Mouse (Mus musculus) neural tube, embryonic 13.5 days (tissue): ENCODE data around the gene Bax. TPM values are rescaled to one million over a fixed set of nuclear protein-coding genes. Genes with fewer than 3 reads are reported as not detected.

Experiments
- microRNA-seq: library from miRNA; unstranded; fragments of <30 nt; microRNA quantifications from one replicate; pipeline ENCODE4, GENCODE M21; 2016
- polyA plus RNA-seq: library from polyadenylated mRNA; unstranded; fragments of >200 nt; fragmentation: Nextera tagmentation; extraction: Ambion mirVana; gene quantifications from 2 replicates; pipeline ENCODE4 v1.2.1, GENCODE M21; 2015

Bax gene
- polyA plus RNA-seq, 1 experiment from 2014 or later: 237 TPM

Small RNAs within 50 kb of the gene (microRNA-seq; reads per million reads assigned to microRNA genes)
- not detected for gene Gm22133

Other genes starting within 250 kb of the Bax start
- 1.5 and 1.8 TPM in 2 replicates for gene Cd37, start 227.8 kb downstream of the Bax start, polyA plus RNA-seq
- 0.18 and 0.27 TPM in 2 replicates for gene Slc6a16, start 225.8 kb downstream of the Bax start, polyA plus RNA-seq
- gene Slc6a21, start 189.4 kb downstream of the Bax start, polyA plus RNA-seq: not detected in 2 replicates
- gene Trpm4, start 133.1 kb downstream of the Bax start, polyA plus RNA-seq: 7.1 and 7.2 TPM in 2 replicates
- 0.55 and 0.74 TPM in 2 replicates for gene Hrc, start 131.6 kb downstream of the Bax start, polyA plus RNA-seq
- gene Ppfia3, start 99.9 kb downstream of the Bax start, polyA plus RNA-seq: 18.4 and 20.3 TPM in 2 replicates
- gene Lin7b, start 96.3 kb downstream of the Bax start, polyA plus RNA-seq: 11.1 and 11.6 TPM in 2 replicates
- gene Snrnp70, start 71.2 kb downstream of the Bax start, polyA plus RNA-seq: 186 and 225 TPM in 2 replicates
- not detected in 2 replicates for gene Kcna7, start 61.2 kb downstream of the Bax start, polyA plus RNA-seq
- gene Ntf5, start 53.2 kb downstream of the Bax start, polyA plus RNA-seq: not detected in 2 replicates
- not detected in 2 replicates for gene Lhb, start 46.1 kb downstream of the Bax start, polyA plus RNA-seq
- gene Gys1, start 32.1 kb downstream of the Bax start, polyA plus RNA-seq: 21.5 and 25.9 TPM in 2 replicates
- 89.7 and 111 TPM in 2 replicates for gene Ruvbl2, start 28.8 kb downstream of the Bax start, polyA plus RNA-seq
- 6,282 and 6,442 TPM in 2 replicates for gene Ftl1, start 7.0 kb downstream of the Bax start, polyA plus RNA-seq
- 0.13 and 0.29 TPM in 2 replicates for gene Tulp2, start 15.0 kb upstream of the Bax start, polyA plus RNA-seq
- gene Gm45808, start 19.9 kb upstream of the Bax start, polyA plus RNA-seq: not detected in 2 replicates
- gene Dhdh, start 21.9 kb upstream of the Bax start, polyA plus RNA-seq: 3.2 and 3.4 TPM in 2 replicates
- 116 and 121 TPM in 2 replicates for gene Nucb1, start 43.5 kb upstream of the Bax start, polyA plus RNA-seq
- 17.2 and 20.9 TPM in 2 replicates for gene Ppp1r15a, start 59.4 kb upstream of the Bax start, polyA plus RNA-seq
- gene Plekha4, start 59.4 kb upstream of the Bax start, polyA plus RNA-seq: 4.1 and 7.9 TPM in 2 replicates
- 0.52 and 1.7 TPM in 2 replicates for gene Hsd17b14, start 88.0 kb upstream of the Bax start, polyA plus RNA-seq
- gene Bcat2, start 103.3 kb upstream of the Bax start, polyA plus RNA-seq: 24.0 and 24.1 TPM in 2 replicates
- gene Fgf21, start 148.6 kb upstream of the Bax start, polyA plus RNA-seq: not detected in 2 replicates
- not detected in 2 replicates for gene Fut1, start 150.4 kb upstream of the Bax start, polyA plus RNA-seq
- gene Izumo1, start 154.9 kb upstream of the Bax start, polyA plus RNA-seq: 0.10 TPM in 1 of 2 replicates, not detected in the other
- 13.1 TPM in 2 replicates for gene Rasip1, start 160.6 kb upstream of the Bax start, polyA plus RNA-seq
- 3.1 and 3.4 TPM in 2 replicates for gene Mamstr, start 173.1 kb upstream of the Bax start, polyA plus RNA-seq
- 0.15 TPM in 1 of 2 replicates, not detected in the other for gene Fut2, start 199.5 kb upstream of the Bax start, polyA plus RNA-seq
- 1.9 and 2.6 TPM in 2 replicates for gene Ntn5, start 217.1 kb upstream of the Bax start, polyA plus RNA-seq
- gene Sec1, start 227.5 kb upstream of the Bax start, polyA plus RNA-seq: 0.52 and 0.93 TPM in 2 replicates
- gene Car11, start 232.9 kb upstream of the Bax start, polyA plus RNA-seq: 44.5 and 46.0 TPM in 2 replicates
- gene Dbp, start 238.2 kb upstream of the Bax start, polyA plus RNA-seq: 3.1 and 4.1 TPM in 2 replicates
- gene Rpl18, start 248.6 kb upstream of the Bax start, polyA plus RNA-seq: 570 and 614 TPM in 2 replicates